Mouse (Mus musculus) erythroblast, embryonic 14.5 days (primary cell): ENCODE measurements around the gene Fam83e.

Source experiments
- GATA1 ChIP-seq: IDR thresholded peaks from 2 replicates; pipeline ENCODE4 v1.6.1; 2012; ENCODE audit warnings: low read length, inconsistent platforms, mixed read lengths
- TAL1 ChIP-seq: IDR thresholded peaks from 3 replicates; pipeline ENCODE4 v1.6.1; 2012; ENCODE audit warnings: low read length, inconsistent platforms, mixed read lengths

DNA sequence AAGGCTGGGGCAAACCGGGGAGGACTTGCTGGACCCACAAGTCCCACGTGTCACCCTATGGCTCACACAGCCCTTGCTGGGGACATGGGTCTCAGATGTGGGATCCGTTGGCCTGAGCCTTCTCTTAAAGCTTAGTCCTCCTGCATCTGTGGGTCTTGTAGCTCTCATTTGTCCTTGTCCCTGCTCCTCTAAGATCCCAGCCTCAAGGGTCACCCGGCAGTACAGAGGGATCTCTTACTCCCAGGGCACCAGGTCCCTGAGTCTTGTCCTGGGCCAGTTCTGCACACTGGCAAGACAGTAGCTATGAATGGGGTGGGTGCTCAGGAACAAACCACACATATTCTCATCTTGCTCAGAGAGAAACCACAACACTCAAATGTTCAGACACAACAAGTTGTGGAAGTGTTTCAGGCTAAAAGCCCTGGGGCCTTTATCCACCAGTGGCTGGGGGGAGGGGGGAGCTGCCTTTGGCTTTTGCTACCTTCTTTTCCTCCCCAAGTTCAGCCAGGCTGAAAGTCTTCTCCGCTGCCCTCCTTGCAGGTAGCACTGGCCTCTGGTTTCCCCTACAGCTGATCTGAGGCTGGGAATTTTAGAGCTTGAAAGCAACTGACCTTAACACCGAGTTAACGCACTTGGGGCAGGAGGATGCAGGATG lies 37.5 kb upstream of the Fam83e start, which contains the start of gene Ntn5:
- TF ChIP-seq GATA1, result no peak
- no peak for TF ChIP-seq TAL1
